Mouse (Mus musculus): ENCODE results near the gene Dmc1. TPM values are rescaled to one million over a fixed set of nuclear protein-coding genes. Genes with fewer than 3 reads are reported as not detected.

Dmc1 gene
- not detected for total RNA-seq (2022)

DNA sequence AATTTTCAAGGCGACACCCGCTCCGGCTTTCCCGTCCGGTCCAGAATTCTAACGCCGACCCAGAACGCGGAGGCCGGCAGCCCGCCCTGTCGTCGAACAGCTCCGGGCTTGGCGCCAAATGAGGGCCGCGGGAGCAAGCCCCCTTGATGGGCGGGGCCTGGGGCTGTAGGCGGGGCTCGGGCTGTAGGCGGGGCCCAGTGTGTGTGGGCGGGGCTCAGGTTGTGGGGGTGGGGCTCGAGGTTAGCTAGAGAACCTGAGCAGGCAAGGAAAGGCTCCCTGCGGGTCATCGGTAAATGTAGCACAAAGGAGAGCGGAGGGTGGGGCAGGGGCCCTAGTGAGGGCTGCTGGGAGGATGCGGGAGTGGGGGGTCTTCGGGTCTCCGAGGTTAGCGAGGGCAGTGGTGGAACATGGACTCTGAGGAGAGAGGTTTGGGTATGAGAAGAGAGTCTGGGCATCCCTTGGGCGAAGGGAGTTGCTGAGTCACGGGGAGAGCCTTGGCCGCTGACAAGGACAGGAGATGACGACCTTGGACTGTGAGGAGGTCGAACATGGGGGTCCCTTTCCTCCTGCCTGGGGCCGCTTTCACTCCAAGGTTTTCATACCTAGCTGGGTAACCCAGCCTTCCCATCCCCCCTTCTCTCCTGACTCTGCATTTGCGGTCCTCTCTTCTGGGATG, at the start of gene Dmc1:
Gene Dmc1 (minus strand): TSS at position 120 of the 676 bp plus-strand sequence.
- DNase-seq (ENCODE audit: low spot score in 2 of 2), result no peak

DNA sequence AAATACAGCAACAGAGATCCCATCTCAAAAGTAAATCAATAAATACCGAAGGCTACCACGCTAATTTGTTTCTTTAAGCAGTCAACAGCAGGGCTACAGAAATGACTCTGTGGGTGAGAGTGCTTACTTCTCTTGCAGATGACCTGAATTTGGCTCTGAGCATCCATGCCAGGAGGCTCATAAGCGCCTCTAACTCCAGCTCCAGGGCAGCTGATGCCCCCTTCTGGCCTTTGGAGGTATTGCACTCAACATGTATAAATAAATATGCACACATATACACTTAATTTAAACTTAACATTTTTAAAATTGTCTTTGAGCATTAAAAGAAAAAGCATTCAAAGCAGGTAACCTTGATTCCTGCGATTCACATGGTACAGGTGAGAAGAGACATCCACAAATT, 46.6 kb upstream of the Dmc1 start:
- DNase-seq (ENCODE audit: low spot score in 2 of 2), result no peak

DNA sequence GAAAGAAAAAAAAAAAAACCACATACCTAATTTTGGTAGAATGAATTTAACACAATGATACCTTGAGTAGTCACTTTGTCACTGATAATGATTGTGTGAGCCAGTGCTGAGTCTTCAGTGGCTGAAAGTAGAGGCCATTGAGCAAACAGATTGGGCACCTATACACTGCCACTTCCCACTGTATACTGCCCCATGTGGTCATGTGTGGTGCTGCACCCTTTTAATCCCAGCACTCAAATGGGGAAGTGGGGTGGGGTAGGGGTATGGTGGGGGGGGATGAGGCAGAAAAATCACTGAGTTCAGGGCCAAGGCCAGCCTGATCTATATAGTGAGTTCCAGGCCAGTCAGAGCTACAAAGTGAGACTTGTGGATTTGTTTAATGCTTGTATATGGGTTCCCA, 45.7 kb upstream of the Dmc1 start:
- no peak for DNase-seq (ENCODE audit: low spot score in 2 of 2)

DNA sequence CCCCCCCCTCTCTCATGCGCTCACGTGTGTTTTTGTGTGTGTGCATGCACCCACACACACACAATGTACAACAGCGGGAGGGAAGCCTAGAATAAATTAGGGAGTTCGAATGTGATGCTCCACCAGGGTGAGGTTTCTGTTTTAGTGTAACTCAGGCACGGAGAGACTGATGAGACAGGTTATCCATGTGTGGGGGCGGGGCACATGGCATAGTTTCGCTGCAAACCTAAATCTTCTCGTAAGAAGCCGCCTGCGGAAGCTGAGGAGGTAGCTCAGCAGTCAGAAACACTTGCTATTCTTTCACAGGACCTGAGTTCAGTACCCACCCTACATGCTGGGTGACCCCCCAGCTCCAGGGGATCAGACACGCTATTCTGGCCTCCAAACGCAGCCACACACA, 43.2 kb upstream of the Dmc1 start:
- DNase-seq (ENCODE audit: low spot score in 2 of 2), result no peak

DNA sequence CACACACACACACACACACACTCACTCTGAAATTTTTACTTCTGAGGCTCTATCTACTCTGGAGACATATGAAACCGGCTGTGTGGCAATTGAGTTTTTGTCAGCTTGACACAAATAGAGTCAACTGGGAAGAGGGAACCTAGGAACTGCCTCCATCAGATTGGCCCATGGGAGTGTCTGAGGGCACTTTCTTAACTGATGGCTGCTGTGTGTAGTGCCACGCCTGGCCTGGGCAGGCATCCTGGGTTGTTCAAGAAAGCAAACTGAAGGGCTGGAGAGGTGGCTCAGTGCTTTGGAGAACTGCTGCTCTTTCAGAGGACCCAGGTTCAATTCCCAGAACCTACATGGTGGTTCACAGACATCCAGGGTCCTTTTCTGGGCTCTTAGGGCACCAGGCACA, 40.6 kb upstream of the Dmc1 start:
- DNase-seq (ENCODE audit: low spot score in 2 of 2), result no peak

DNA sequence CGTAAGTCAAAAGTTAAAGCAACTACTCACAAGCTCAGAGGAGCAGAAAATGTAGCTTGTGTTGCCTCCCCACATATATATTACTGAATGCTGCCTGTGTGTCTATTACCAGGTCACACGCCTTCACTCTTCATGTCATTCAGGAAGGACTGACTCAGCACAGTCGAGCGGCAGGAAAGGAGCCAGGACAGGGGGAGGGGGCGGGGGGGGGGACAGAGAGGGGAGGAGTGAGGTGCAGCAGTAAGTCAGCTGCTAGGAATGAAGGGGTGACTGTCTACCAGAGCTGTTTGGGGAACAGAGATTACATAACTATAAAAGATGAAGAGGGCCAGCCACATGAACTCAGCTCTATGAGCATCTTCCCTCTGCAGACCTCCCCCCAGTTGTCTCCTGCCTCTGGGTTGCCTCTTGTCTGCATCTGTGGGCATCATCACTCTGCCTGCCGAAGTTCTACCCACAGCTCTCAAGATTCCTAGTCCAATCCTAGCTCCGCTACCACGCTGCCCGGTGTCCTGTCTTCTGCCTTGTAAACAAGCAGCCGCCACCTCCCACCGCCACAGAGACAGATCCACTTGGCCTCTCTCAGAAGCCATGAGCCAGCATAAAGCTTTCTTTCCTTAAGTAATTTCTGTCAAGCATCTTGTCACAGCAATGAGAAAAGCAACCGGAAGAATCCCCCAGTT, 36.4 kb upstream of the Dmc1 start:
- no peak for DNase-seq (ENCODE audit: low spot score in 2 of 2)

DNA sequence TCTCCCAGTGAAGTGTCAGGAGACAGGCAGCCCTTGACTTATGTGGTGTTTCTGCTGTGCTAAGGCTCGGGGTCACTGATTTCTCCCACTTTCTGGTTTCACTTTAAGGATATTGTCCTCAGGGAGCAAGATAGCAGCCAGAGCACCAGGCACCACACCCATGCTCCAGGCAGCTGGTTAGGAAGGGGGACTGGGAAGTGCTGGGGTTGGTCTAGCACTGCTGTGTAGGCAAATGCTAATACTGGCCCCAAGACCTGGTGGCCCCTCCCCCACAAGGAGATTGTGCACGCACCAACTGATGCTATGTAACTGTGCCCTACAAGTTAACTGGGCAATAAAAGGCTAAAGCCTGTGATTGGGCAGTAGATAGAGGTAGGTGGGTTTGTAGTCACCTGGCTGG, 25.6 kb upstream of the Dmc1 start:
- no peak for DNase-seq (ENCODE audit: low spot score in 2 of 2)

DNA sequence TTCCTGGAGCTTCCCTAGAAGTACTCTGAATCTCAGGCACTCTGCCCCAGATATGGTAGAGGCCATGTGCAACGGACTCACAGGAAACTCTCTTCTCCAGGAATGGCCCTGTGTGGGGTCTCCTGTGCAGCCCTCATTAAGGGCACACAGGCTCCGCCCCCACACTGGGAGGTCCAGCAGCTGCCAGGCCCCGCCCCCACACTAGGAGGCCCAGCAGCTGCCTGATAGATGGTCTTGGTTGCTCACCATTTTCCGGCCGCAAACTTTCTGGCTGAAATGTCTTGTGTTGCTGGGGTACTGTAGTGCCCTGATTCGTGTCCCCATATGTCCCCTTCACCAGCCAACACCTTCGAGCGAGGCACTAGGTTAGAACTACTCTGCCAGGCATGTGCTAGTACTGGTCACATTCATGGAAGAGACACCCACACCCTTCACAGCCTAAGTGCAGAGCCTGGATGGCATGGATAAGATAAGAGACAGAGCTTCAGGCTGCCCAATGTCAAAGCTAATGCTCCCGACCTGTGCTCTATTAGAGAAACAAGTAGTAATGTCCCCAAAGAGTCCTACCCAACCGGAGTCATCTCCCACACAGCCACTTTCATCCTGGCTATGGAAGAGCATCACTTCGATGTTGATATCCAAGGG, 15.0 kb upstream of the Dmc1 start:
- no peak for DNase-seq (ENCODE audit: low spot score in 2 of 2)

DNA sequence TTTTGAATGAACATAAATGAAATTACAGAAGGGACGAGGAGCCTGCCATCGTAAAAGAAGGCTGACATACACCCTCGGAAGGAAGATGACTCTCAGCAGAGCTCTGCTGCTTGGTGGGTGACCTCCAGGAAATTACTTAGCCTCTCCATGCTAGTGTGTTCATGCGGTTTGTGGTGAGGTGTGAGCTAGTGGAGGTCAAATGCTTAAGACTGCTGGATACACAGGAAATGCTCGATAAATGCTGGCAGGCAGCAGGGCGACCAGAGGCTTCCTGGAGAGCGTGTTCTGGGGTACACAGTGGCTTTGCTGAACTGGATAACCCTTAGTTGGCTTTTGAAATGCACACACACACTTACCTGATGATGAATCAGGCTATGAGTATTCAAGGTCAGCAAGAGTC, 13.5 kb upstream of the Dmc1 start:
- DNase-seq (ENCODE audit: low spot score in 2 of 2), result no peak

DNA sequence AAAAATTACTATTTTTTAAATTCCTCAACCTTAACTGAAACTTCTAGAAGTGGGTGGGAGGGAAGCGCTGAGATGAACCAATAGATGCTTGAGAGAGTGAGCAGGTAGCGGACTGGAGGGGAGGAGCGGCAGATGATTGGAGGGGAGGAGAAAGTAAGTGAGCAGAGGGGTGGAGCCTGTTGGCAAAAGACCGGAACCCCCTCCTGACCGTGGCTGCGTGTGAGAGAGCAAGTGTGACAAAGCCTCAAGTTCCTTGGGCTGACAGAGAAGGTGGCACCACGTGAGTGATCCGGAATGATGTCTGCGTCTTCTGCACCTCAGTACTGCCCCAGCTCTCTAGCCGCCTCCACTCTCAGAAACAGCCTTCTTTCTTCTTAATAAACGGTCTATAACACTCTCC, 12.2 kb upstream of the Dmc1 start:
- no peak for DNase-seq (ENCODE audit: low spot score in 2 of 2)

DNA sequence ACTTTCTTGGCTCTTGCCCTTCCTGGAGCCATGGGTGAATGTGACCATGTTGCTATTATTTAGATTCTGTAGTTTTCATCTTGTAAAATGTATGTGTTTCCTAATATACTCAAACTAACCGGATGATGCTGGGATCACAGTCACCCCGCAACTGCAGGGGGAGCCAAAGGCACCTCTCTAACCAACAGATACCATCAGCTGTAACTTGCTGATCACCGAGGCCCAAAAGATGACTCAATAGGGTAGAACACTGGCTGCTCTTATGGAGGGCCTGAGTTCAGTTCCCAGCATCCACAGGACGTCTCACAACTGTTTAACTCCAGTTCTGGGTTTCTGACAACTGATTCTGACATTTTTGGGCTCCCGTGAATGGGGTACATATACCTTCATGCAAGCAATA, 11.8 kb upstream of the Dmc1 start:
- DNase-seq (ENCODE audit: low spot score in 2 of 2), result no peak

DNA sequence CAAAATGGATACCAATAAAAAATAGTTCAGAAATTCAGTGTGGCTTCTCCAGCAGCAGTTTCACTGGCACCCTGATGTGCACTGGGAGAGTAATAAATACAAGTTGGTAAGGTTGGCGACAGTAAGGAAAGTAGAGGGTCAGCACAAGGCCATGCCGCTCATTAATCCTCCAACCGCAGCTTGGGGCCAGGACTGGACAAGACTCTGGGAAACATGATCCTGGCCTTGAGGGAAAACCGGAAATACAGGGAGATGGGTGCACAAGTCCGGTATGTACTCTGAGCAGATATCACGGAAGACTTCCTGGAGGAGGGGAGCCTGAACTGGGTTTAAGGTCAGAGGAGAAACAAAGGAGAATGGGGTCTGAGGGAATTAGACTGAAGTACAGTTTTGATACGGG, 10.6 kb upstream of the Dmc1 start:
- no peak for DNase-seq (ENCODE audit: low spot score in 2 of 2)

DNA sequence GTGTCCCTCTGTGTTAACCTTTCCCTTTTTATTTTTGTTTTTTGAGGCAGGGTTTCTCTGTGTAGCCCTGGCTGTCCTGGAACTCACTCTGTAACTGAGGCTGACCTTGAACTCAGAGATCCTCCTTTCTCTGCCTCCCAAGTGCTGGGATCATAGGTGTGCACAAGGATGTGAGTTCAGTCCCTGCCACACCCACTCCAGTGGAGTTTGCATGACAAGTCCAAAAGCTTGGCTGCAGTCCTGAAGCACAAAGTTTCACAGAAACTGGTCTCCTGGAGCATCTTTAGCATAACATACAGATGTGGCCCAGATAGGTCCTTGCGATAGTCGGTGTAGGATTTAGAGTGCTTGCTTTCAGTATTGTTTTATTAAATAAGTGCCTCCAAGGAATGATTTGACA, 4.3 kb upstream of the Dmc1 start:
- no peak for DNase-seq (ENCODE audit: low spot score in 2 of 2)

DNA sequence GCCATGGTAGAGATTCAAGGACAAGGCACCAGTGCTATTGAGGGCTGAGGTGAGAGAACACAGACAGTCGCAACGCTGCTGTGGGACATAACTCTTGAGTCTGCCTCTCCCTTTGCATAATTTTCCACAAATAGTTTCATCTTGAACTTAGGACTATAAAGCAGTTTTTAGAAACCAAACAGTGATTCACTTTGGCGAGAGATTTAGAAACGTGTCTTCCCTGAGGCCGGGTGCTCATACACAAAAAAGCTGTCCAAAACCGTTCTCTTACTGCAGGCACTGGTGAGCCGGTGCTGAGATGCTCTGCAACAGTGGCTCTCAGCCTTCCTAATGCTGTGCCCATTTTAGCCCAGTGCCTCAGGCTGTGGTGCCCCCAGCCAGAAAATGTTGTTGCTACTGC, 3.3 kb upstream of the Dmc1 start:
- no peak for DNase-seq (ENCODE audit: low spot score in 2 of 2)

DNA sequence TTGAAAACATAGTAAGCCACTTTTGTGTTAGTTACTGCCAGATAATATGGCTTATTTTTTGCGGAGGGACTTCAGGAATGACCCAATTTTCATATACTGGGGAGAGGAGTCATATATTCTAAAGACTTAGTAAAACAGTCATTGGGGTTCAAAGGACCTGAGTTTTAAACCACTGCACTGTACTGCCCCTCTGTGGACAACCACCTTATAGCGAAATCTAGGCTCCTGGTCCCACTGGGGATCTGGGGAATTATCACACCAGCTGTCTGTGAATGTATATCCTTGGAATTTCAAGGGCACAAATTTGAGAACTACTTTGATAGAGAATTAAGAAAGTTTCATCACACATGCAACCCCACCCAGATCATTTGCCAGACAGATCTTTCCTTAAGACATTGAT, 2.8 kb upstream of the Dmc1 start:
- no peak for DNase-seq (ENCODE audit: low spot score in 2 of 2)

DNA sequence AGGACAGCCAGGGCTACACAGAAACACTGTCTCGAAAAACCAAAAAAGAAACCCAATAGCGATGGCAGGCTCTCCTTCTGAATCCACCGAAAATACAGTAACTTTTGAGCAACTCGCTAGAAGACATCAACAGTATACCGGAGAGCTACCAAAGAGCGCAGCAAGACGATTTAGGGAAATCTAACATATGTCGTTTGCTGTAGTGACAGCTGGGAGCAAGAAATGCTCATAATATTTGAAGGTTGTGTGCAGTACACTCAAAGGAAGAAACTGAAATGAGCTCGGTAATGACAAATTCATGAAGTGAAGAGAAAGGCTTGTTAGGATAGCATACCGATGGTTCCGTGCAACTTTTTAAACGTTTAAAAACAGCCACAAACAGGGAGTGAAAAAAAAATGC, 1.3 kb upstream of the Dmc1 start:
- DNase-seq (ENCODE audit: low spot score in 2 of 2), result no peak

DNA sequence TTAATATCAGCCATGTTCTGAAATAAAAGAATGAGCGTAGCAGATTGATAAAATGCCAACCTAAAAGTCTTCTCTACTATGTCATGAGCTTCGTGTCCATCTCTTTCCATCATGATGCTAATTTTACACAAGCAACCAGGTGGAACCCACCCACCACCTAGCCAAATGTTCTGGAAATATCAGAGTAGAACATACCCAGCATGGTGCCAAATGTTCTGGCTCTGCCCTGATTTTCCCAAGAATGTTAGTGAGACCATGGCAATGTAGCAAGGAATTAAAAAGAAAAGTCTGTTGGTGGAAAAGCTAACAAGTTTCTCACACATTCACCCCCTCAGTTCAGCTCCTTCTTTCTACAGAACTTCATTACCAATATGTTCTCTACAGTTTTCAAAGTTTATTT, 4.7 kb downstream of the Dmc1 start:
- no peak for DNase-seq (ENCODE audit: low spot score in 2 of 2)

DNA sequence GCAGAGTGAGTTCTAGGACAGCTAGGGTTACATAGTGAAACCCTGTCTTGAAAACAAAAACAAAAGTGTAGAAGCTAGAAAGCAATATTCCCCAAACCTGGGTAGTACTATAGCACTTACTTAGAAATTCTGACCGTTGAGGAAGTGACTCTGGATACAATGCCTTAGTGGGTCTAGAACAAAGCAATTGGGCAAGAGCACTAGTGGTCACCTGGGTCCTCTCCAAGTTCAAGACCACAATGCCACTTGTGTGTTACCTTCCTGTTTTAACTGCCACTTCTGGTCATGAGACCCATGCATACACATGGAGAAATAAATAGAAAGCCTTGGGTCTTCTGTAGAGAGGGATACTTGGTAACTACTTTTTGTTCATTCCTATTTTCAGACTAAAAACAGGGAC, 6.2 kb downstream of the Dmc1 start:
- no peak for DNase-seq (ENCODE audit: low spot score in 2 of 2)

DNA sequence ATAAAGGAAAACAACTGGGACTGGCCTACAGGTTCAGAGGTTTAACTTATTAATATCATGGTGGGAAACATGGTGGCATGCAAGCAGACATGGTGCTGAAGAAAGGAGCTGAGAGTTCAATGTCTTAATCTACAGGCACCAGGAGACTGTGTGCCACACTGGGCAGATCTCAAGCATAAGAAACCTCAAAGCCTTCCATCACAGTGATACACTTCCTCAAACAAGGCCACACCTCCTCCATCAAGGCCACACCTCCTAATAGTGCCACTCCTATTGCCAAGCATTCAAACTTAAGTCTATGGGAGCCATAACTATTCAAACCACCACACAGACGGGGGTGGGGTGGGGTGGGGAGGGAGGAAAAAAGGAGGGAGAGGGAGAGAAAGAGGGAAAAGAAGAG, 23.3 kb downstream of the Dmc1 start:
- DNase-seq (ENCODE audit: low spot score in 2 of 2), result no peak

DNA sequence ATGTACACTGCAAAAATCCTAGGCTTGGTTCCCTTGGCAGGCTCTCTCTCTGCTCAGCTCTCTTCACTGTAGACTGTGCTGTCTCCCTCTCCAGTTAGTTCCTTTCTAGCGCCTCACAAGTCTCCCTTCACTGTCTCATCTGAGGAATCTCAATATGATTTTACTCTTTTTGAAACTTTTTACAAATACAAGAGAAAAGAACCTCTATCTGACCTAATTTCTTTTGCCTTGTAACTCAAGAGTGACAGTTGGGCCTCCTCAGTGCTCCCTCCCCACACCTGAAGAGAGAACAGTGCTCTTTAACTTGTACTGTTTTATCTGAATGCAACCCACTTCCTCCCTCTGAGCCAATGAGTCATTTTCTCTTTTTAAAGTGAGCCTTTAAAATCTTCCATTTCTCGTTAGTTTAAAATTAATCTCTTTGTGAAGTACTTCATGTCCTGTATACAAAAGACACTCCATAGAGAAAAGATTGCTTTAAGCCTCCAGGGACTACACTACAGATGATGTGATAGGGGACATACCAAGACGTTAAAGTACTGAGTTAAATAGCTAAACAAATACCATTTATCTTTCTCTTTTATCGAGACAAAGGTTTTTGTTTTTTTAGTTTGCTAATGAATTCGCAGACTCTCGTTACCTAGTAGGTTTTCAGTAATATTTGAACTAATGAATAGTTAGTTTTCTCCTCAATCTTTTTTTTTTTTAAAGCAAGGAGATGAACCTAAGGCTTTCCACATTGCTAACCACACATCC, 27.1 kb downstream of the Dmc1 start:
- no peak for DNase-seq (ENCODE audit: low spot score in 2 of 2)

DNA sequence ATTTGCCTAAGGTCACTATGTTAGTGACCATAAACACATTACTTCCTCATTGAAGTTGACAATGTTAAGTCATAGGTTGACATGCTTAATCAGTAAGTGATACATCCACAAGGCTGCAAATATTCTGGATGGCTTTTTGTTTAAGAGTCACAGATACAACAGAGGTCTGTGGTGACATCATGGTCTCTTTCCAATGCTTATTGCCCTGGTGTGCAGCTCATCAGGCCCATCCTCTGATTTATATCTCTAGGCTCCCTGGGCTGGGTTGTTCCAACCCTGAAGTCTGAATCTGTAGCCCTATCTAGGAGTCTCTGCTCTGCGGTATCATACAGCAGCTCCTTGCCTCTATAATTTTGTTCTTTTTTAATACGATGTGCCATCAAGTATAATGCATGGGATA, 28.0 kb downstream of the Dmc1 start:
- DNase-seq (ENCODE audit: low spot score in 2 of 2), result no peak

DNA sequence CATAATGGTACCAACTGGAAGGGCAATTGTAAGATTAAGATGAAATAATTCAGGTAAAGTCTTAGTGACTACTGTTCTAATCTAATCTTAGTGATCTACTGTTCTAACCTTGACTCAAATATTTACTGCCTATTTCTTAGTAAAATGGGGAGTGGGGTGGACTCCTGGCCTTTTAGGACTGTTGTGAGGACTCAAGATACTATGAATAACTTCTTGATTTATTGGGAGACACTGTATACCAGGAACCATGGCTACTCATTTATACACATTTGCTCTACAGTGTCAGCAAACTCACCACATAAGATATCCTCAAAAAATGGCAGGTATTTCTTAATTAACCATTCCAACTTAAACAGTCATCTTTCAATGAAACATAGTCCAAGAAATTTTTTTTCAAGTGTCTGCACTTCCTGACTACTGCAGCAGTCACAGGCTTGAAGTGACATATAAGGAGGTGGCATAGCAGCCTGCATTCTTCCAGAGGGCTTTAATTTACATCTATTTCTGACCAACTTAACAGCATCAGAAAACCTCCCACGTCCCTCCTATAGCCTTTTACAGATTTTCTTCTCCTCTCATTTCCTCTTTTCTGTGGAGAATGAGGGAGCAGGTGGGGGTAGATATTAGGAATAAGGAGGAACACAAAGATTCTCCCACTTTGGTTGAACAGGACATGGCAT, 29.2 kb downstream of the Dmc1 start:
- no peak for DNase-seq (ENCODE audit: low spot score in 2 of 2)

Data from gastrocnemius, adult 8-10 months (tissue).